Mouse (Mus musculus) lung, postnatal 0 days (tissue): Measurements from ENCODE around the gene Osgin1. TPM values are rescaled to one million over a fixed set of nuclear protein-coding genes. Genes with fewer than 3 reads are reported as not detected.
A peak's percentile ranks its signal among the peaks of the same experiment; 100 is the strongest.

ENCODE experiments used
- ATAC-seq: fragments of 200-750 bp; cut with Nextera tagmentation; 2 replicates; pipeline ENCODE4 v1.8.0; 2017; ENCODE audit warnings: moderate library complexity
- DNase-seq: peaks from one replicate; pipeline ENCODE4 v3.0.0-alpha.2; 2016; ENCODE audit warnings: low spot score
- H3K27ac ChIP-seq: fragments of 300-500 bp; sonication (generic); 2 replicates; pipeline ENCODE4 v1.5.1; 2014; ENCODE audit warnings: antibody characterized with exemption, mild to moderate bottlenecking, low read length, mixed read lengths
- H3K27me3 ChIP-seq: fragments of 300-500 bp; sonication (generic); replicated peaks from 2 replicates; pipeline ENCODE4 v1.6.1; 2014; ENCODE audit warnings: low read length, mixed read lengths; ENCODE audit not compliant: insufficient read depth
- H3K36me3 ChIP-seq: fragments of 300-500 bp; sonication (generic); 2 replicates; pipeline ENCODE4 v1.6.1; 2014; ENCODE audit warnings: low read length, mixed read lengths; ENCODE audit not compliant: insufficient read depth
- H3K4me1 ChIP-seq: fragments of 300-500 bp; sonication (generic); 2 replicates; pipeline ENCODE4 v1.6.1; 2014; ENCODE audit warnings: antibody characterized with exemption, low read depth, low read length, mixed read lengths; ENCODE audit not compliant: insufficient read depth
- H3K4me2 ChIP-seq: fragments of 300-500 bp; sonication (generic); replicated peaks from 2 replicates; pipeline ENCODE4 v1.6.1; 2014; ENCODE audit warnings: low read depth, mild to moderate bottlenecking, low read length, moderate library complexity, mixed read lengths
- H3K4me3 ChIP-seq: fragments of 300-500 bp; sonication (generic); 2 replicates; pipeline ENCODE4 v1.5.1; 2014; ENCODE audit warnings: low read depth, low read length
- H3K9ac ChIP-seq: fragments of 300-500 bp; sonication (generic); replicated peaks from 2 replicates; pipeline ENCODE4 v1.6.1; 2014; ENCODE audit warnings: low read depth, mild to moderate bottlenecking
- H3K9me3 ChIP-seq: fragments of 300-500 bp; sonication (generic); 2 replicates; pipeline ENCODE4 v1.6.1; 2016; ENCODE audit warnings: low read length, mixed read lengths
- CTCF ChIP-seq: IDR thresholded peaks from 2 replicates; pipeline ENCODE4 v1.5.1; 2016; ENCODE audit warnings: antibody characterized with exemption, mild to moderate bottlenecking
- EP300 ChIP-seq: IDR thresholded peaks from 2 replicates; pipeline ENCODE4 v1.6.1; 2016; ENCODE audit warnings: antibody characterized with exemption, mild to moderate bottlenecking, control low read depth
- WGBS: fragments of 180-500 bp; shearing (Covaris S2); extraction: QIAGEN DNeasy Blood & Tissue Kit; methylation state at CpG from one replicate; pipeline ENCODE4 v1.1.7; 2014; 5-methylcytosine and 5-hydroxymethylcytosine counted together
- polyA plus RNA-seq: library from polyadenylated mRNA; unstranded; fragments of >200 nt; fragmentation: Nextera tagmentation; extraction: Ambion mirVana; gene quantifications from 2 replicates; pipeline ENCODE4 v1.2.1, GENCODE M21; 2015

Gene Osgin1
- polyA plus RNA-seq, 1 experiment from 2014 or later, result 9.7 TPM

- Histone ChIP-seq H3K36me3 (no peaks in the 10 kb centered on the region), H3K27me3 (no peaks in the 10 kb centered on the region), H3K4me2 (no peak overlapping the region), H3K4me3 (no peak overlapping the region), H3K9ac (no peak overlapping the region), H3K9me3 (no peaks in the 10 kb centered on the region), H3K27ac (no peak overlapping the region), H3K4me1 (peaks cover 13% of the 10 kb centered on the region; the same call in 1 of the 2 replicates)
- WGBS, result 81% methylated on average over 7 of the region's 7 CpGs
- DNase-seq (no peak), ATAC-seq (no peak)
- TF ChIP-seq EP300 (no peak), CTCF (no peak)
Measured at GRCm38 (mm10) chr8:119430690-119431089, 3.2 kb upstream of the Osgin1 start.

GRCm38 (mm10) chr8:119432372-119432771, 1.6 kb upstream of the Osgin1 start:
- DNase-seq (no peak), ATAC-seq (no peak)
- TF ChIP-seq CTCF (no peak), EP300 (no peak)
- no peak overlapping the region for H3K9ac ChIP-seq
- no peak overlapping the region for H3K27ac ChIP-seq
- 35% methylated on average over 3 of the region's 3 CpGs for WGBS
- H3K9me3 ChIP-seq, result no peaks in the 10 kb centered on the region
- H3K4me3 ChIP-seq, result no peak overlapping the region
- H3K36me3 ChIP-seq, result no peaks in the 10 kb centered on the region
- H3K4me2 ChIP-seq, result no peak overlapping the region
- H3K4me1 ChIP-seq, result peaks cover 7% of the 10 kb centered on the region; the same call in 1 of the 2 replicates
- H3K27me3 ChIP-seq, result no peaks in the 10 kb centered on the region

- TF ChIP-seq EP300 (no peak), CTCF (no peak)
- H3K9ac ChIP-seq, result no peak overlapping the region
- no peaks in the 10 kb centered on the region for H3K36me3 ChIP-seq
- H3K4me2 ChIP-seq, result no peak overlapping the region
- no peak overlapping the region for H3K27ac ChIP-seq
- 75% methylated on average over 6 of the region's 6 CpGs for WGBS
- H3K9me3 ChIP-seq, result no peaks in the 10 kb centered on the region
- DNase-seq (no peak), ATAC-seq (no peak)
- H3K4me3 ChIP-seq, result no peak overlapping the region
- H3K4me1 ChIP-seq, result no peaks in the 10 kb centered on the region
- no peaks in the 10 kb centered on the region for H3K27me3 ChIP-seq
Measured at GRCm38 (mm10) chr8:119434569-119434968, 645 bp downstream of the Osgin1 start.

GRCm38 (mm10) chr8:119435527-119435926, 1.6 kb downstream of the Osgin1 start:
- Histone ChIP-seq H3K9me3 (no peaks in the 10 kb centered on the region), H3K4me1 (no peaks in the 10 kb centered on the region), H3K4me3 (no peak overlapping the region), H3K36me3 (no peaks in the 10 kb centered on the region), H3K27ac (no peak overlapping the region), H3K4me2 (no peak overlapping the region), H3K9ac (no peak overlapping the region), H3K27me3 (no peaks in the 10 kb centered on the region)
- WGBS, result 85% methylated on average over 7 of the region's 7 CpGs
- DNase-seq (no peak), ATAC-seq (no peak)
- no peak for TF ChIP-seq CTCF
- TF ChIP-seq EP300, result no peak

- DNase-seq, result no peak
- WGBS, result 84% methylated on average over 10 of the region's 10 CpGs
- Histone ChIP-seq H3K27me3 (no peaks in the 10 kb centered on the region), H3K9ac (no peak overlapping the region), H3K4me1 (peaks cover 4% of the 10 kb centered on the region; the same call in 1 of the 2 replicates), H3K36me3 (no peaks in the 10 kb centered on the region), H3K4me2 (no peak overlapping the region), H3K4me3 (no peak overlapping the region), H3K27ac (peak overlapping the region; percentile 58; the same call in 1 of the 2 replicates), H3K9me3 (no peaks in the 10 kb centered on the region)
- TF ChIP-seq EP300 (no peak), CTCF (no peak)
- no peak for ATAC-seq
Measured at GRCm38 (mm10) chr8:119436331-119436730, 2.4 kb downstream of the Osgin1 start.

- peak overlapping the region; percentile 31 for H3K4me3 ChIP-seq
- peak overlapping the region; percentile 80 for H3K27ac ChIP-seq
- 9% methylated on average over 9 of the region's 9 CpGs for WGBS
- DNase-seq, result peak; percentile 89
- TF ChIP-seq CTCF, result peak; percentile 10; the same call in 1 of the 2 replicates
- TF ChIP-seq EP300, result peak; percentile 46; the same call in 1 of the 2 replicates
- ATAC-seq, result peak; percentile 82
- no peaks in the 10 kb centered on the region for H3K27me3 ChIP-seq
- H3K9ac ChIP-seq, result peak overlapping the region; percentile 39
- no peaks in the 10 kb centered on the region for H3K36me3 ChIP-seq
- peak overlapping the region; percentile 38 for H3K4me2 ChIP-seq
- peaks cover 4% of the 10 kb centered on the region; the same call in 1 of the 2 replicates for H3K4me1 ChIP-seq
- H3K9me3 ChIP-seq, result no peaks in the 10 kb centered on the region
Measured at GRCm38 (mm10) chr8:119436933-119437332, 3.0 kb downstream of the Osgin1 start.

- TF ChIP-seq EP300 (no peak), CTCF (no peak)
- Histone ChIP-seq H3K4me3 (peak overlapping the region; percentile 31), H3K27ac (peak overlapping the region; percentile 80), H3K36me3 (no peaks in the 10 kb centered on the region), H3K4me2 (peak overlapping the region; percentile 38), H3K9ac (peak overlapping the region; percentile 39), H3K9me3 (no peaks in the 10 kb centered on the region), H3K27me3 (no peaks in the 10 kb centered on the region), H3K4me1 (peaks cover 4% of the 10 kb centered on the region; the same call in 1 of the 2 replicates)
- ATAC-seq, result peak; percentile 39
- 51% methylated on average over 11 of the region's 11 CpGs for WGBS
- peak; percentile 74 for DNase-seq
Measured at GRCm38 (mm10) chr8:119437506-119437905, 3.6 kb downstream of the Osgin1 start.
